Mouse (Mus musculus) CH12.LX (cell line): Measurements from ENCODE around the gene Rtn2.

Experiments
- CHD1 ChIP-seq: IDR thresholded peaks from 2 replicates; pipeline ENCODE4 v1.6.1; 2012; ENCODE audit warnings: low read depth, low read length, improper control_type of control experiment, inconsistent platforms
- CTCF ChIP-seq, 2 experiments: IDR thresholded peaks in 1 of 2; conservative IDR thresholded peaks in 1 of 2; 2 replicates each; pipeline ENCODE4 v1.5.1; 2011 to 2012; ENCODE audit warnings: low read depth in 2 of 2, low read length in 2 of 2, improper control_type of control experiment in 1 of 2, inconsistent platforms in 1 of 2, mild to moderate bottlenecking in 1 of 2, moderate library complexity in 1 of 2
- E2F4 ChIP-seq: IDR thresholded peaks from 2 replicates; pipeline ENCODE4 v1.6.1; 2011; ENCODE audit warnings: low read depth, low read length, improper control_type of control experiment; ENCODE audit not compliant: insufficient replicate concordance
- POLR2A ChIP-seq: IDR thresholded peaks from 2 replicates; pipeline ENCODE4 v1.6.1; 2011; ENCODE audit warnings: low read depth, mild to moderate bottlenecking, improper control_type of control experiment, low read length
- USF1 ChIP-seq: IDR thresholded peaks from 2 replicates; pipeline ENCODE4 v1.6.1; 2014; ENCODE audit warnings: low read depth, mild to moderate bottlenecking, inconsistent platforms, low read length, improper control_type of control experiment
- ZC3H11A ChIP-seq: IDR thresholded peaks from 2 replicates; pipeline ENCODE4 v1.6.1; 2012; ENCODE audit warnings: low read depth, mild to moderate bottlenecking, inconsistent platforms, low read length, improper control_type of control experiment
- ZKSCAN1 ChIP-seq: IDR thresholded peaks from 2 replicates; pipeline ENCODE4 v1.6.1; 2012; ENCODE audit warnings: low read depth, inconsistent platforms, low read length, improper control_type of control experiment, borderline replicate concordance

DNA sequence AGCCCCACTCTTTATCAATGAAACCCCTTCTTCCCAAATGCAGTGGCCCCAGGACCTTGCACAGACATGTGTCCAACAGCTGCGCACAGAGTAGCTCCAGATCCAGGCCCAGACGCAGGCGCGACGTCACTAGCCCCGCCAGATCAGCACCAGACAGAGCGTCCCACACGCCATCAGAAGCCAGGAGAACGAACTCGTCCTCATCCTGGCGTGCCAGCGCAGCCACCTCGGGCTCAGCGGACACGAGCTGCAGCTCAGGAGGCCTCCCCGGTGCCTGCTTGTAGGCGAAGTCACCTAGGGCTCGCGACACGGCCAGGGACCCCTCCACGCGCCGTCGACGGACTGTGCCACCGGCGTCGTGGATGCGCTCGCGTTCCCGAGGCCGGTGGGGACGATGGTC lies 3.4 kb upstream of the Rtn2 start:
- no peak for TF ChIP-seq USF1
- no peak for TF ChIP-seq POLR2A
- no peak for TF ChIP-seq E2F4
- TF ChIP-seq CTCF (conservative IDR thresholded peaks at IDR 0.05 in 1 of 2, IDR thresholded peaks at IDR 0.05 in 1 of 2; ENCODE audit: low read depth in 2 of 2, low read length in 2 of 2) = no peak
- no peak for TF ChIP-seq ZKSCAN1
- TF ChIP-seq CHD1 = no peak
- TF ChIP-seq ZC3H11A = no peak
